Mouse (Mus musculus): Measurements from ENCODE around the gene Alk. TPM values are rescaled to one million over a fixed set of nuclear protein-coding genes. Genes with fewer than 3 reads are reported as not detected.

Gene Alk
- total RNA-seq, 2 experiments from 2014 or later: 6.7 to 7.3 TPM

GRCm38 (mm10) chr17:72404813-72405212 lies 199.6 kb downstream of the Alk start:
- DNase-seq (ENCODE audit: low spot score in 2 of 2): no peak

GRCm38 (mm10) chr17:72401861-72402260 lies 202.6 kb downstream of the Alk start:
- DNase-seq (ENCODE audit: low spot score in 2 of 2): no peak

- no peak for DNase-seq (ENCODE audit: low spot score in 2 of 2)
These were observed 203.1 kb downstream of the Alk start for GRCm38 (mm10) chr17:72401349-72401748.

GRCm38 (mm10) chr17:72399331-72400059 lies 204.9 kb downstream of the Alk start:
- DNase-seq (ENCODE audit: low spot score in 2 of 2): no peak

GRCm38 (mm10) chr17:72395956-72396355 lies 208.5 kb downstream of the Alk start:
- DNase-seq (ENCODE audit: low spot score in 2 of 2): no peak

GRCm38 (mm10) chr17:72368991-72369390 lies 235.4 kb downstream of the Alk start:
- no peak for DNase-seq (ENCODE audit: low spot score in 2 of 2)

GRCm38 (mm10) chr17:72362811-72363496 lies 241.5 kb downstream of the Alk start:
- peak in 1 of 2 experiments; percentile 42 for DNase-seq (ENCODE audit: low spot score in 2 of 2)

GRCm38 (mm10) chr17:72361961-72362360 lies 242.5 kb downstream of the Alk start:
- no peak for DNase-seq (ENCODE audit: low spot score in 2 of 2)

- DNase-seq (ENCODE audit: low spot score in 2 of 2): no peak
These were observed 247.6 kb downstream of the Alk start for GRCm38 (mm10) chr17:72356759-72357302.

GRCm38 (mm10) chr17:72339437-72339836 lies 265.0 kb downstream of the Alk start:
- no peak for DNase-seq (ENCODE audit: low spot score in 2 of 2)

- peak; percentile 10 to 17 for DNase-seq (ENCODE audit: low spot score in 2 of 2)
These were observed 271.5 kb downstream of the Alk start for GRCm38 (mm10) chr17:72332909-72333308.

GRCm38 (mm10) chr17:72325941-72326340 lies 278.5 kb downstream of the Alk start:
- DNase-seq (ENCODE audit: low spot score in 2 of 2): no peak

GRCm38 (mm10) chr17:72319576-72319975 lies 284.9 kb downstream of the Alk start:
- no peak for DNase-seq (ENCODE audit: low spot score in 2 of 2)

- DNase-seq (ENCODE audit: low spot score in 2 of 2): no peak
These were observed 304.8 kb downstream of the Alk start for GRCm38 (mm10) chr17:72299651-72300050.

- no peak for DNase-seq (ENCODE audit: low spot score in 2 of 2)
These were observed 308.1 kb downstream of the Alk start for GRCm38 (mm10) chr17:72296349-72296748.

GRCm38 (mm10) chr17:72293267-72293580 lies 311.2 kb downstream of the Alk start:
- no peak for DNase-seq (ENCODE audit: low spot score in 2 of 2)

GRCm38 (mm10) chr17:72292444-72293266 lies 311.8 kb downstream of the Alk start:
- no peak for DNase-seq (ENCODE audit: low spot score in 2 of 2)

- DNase-seq (ENCODE audit: low spot score in 2 of 2): peak in 1 of 2 experiments; percentile 5
These were observed 318.5 kb downstream of the Alk start for GRCm38 (mm10) chr17:72285961-72286360.

GRCm38 (mm10) chr17:72278296-72278695 lies 326.1 kb downstream of the Alk start:
- DNase-seq (ENCODE audit: low spot score in 2 of 2): no peak

- DNase-seq (ENCODE audit: low spot score in 2 of 2): no peak
These were observed 327.6 kb downstream of the Alk start for GRCm38 (mm10) chr17:72276778-72277177.

GRCm38 (mm10) chr17:72275391-72275904 lies 329.0 kb downstream of the Alk start:
- DNase-seq (ENCODE audit: low spot score in 2 of 2): no peak
